Mouse (Mus musculus): ENCODE data around the gene Gle1. TPM values are rescaled to one million over a fixed set of nuclear protein-coding genes. Genes with fewer than 3 reads are reported as not detected.

Gene Gle1
- polyA plus RNA-seq, 1 experiment from 2014 or later: 76.2 TPM

Small RNAs within 50 kb of the gene (microRNA-seq; reads per million reads assigned to microRNA genes)
- gene Mir6997: not detected

Other genes starting within 250 kb of the Gle1 start
- 0.19 TPM in 1 of 2 replicates, not detected in the other for gene Gm13420, start 183.7 kb upstream of the Gle1 start, polyA plus RNA-seq (2016; fragmentation: Nextera tagmentation; extraction: Ambion mirVana)
- gene Gm13547, start 176.1 kb upstream of the Gle1 start, polyA plus RNA-seq (2016; fragmentation: Nextera tagmentation; extraction: Ambion mirVana): 0.54 TPM in 1 of 2 replicates, not detected in the other
- gene Coq4, start 147.9 kb upstream of the Gle1 start, polyA plus RNA-seq (2016; fragmentation: Nextera tagmentation; extraction: Ambion mirVana): 32.3 and 34.7 TPM in 2 replicates
- 52.2 and 57.5 TPM in 2 replicates for gene Trub2, start 146.9 kb upstream of the Gle1 start, polyA plus RNA-seq (2016; fragmentation: Nextera tagmentation; extraction: Ambion mirVana)
- gene Slc27a4, start 132.8 kb upstream of the Gle1 start, polyA plus RNA-seq (2016; fragmentation: Nextera tagmentation; extraction: Ambion mirVana): 15.4 and 15.7 TPM in 2 replicates
- 21.1 and 22.0 TPM in 2 replicates for gene Urm1, start 115.4 kb upstream of the Gle1 start, polyA plus RNA-seq (2016; fragmentation: Nextera tagmentation; extraction: Ambion mirVana)
- gene Cercam, start 66.3 kb upstream of the Gle1 start, polyA plus RNA-seq (2016; fragmentation: Nextera tagmentation; extraction: Ambion mirVana): 15.1 and 18.3 TPM in 2 replicates
- 88.5 and 101 TPM in 2 replicates for gene Odf2, start 46.2 kb upstream of the Gle1 start, polyA plus RNA-seq (2016; fragmentation: Nextera tagmentation; extraction: Ambion mirVana)
- 89.3 and 90.0 TPM in 2 replicates for gene Sptan1, start 30.1 kb downstream of the Gle1 start, polyA plus RNA-seq (2016; fragmentation: Nextera tagmentation; extraction: Ambion mirVana)
- 37.7 and 43.1 TPM in 2 replicates for gene Wdr34, start 113.5 kb downstream of the Gle1 start, polyA plus RNA-seq (2016; fragmentation: Nextera tagmentation; extraction: Ambion mirVana)
- 720 and 722 TPM in 2 replicates for gene Set, start 122.0 kb downstream of the Gle1 start, polyA plus RNA-seq (2016; fragmentation: Nextera tagmentation; extraction: Ambion mirVana)
- gene Pkn3, start 142.3 kb downstream of the Gle1 start, polyA plus RNA-seq (2016; fragmentation: Nextera tagmentation; extraction: Ambion mirVana): 12.3 and 14.1 TPM in 2 replicates
- gene Zdhhc12, start 158.2 kb downstream of the Gle1 start, polyA plus RNA-seq (2016; fragmentation: Nextera tagmentation; extraction: Ambion mirVana): 26.0 and 28.2 TPM in 2 replicates
- 11.8 and 12.0 TPM in 2 replicates for gene Zer1, start 189.2 kb downstream of the Gle1 start, polyA plus RNA-seq (2016; fragmentation: Nextera tagmentation; extraction: Ambion mirVana)
- gene Tbc1d13, start 198.3 kb downstream of the Gle1 start, polyA plus RNA-seq (2016; fragmentation: Nextera tagmentation; extraction: Ambion mirVana): 11.3 and 13.1 TPM in 2 replicates
- 17.9 and 18.4 TPM in 2 replicates for gene Endog, start 236.1 kb downstream of the Gle1 start, polyA plus RNA-seq (2016; fragmentation: Nextera tagmentation; extraction: Ambion mirVana)
- 84.5 and 90.7 TPM in 2 replicates for gene Spout1, start 243.0 kb downstream of the Gle1 start, polyA plus RNA-seq (2016; fragmentation: Nextera tagmentation; extraction: Ambion mirVana)

Measured in limb, embryonic 12.5 days (tissue).